ENCODE assay signal across 25 mouse cellular contexts in the genomic region with DNA sequence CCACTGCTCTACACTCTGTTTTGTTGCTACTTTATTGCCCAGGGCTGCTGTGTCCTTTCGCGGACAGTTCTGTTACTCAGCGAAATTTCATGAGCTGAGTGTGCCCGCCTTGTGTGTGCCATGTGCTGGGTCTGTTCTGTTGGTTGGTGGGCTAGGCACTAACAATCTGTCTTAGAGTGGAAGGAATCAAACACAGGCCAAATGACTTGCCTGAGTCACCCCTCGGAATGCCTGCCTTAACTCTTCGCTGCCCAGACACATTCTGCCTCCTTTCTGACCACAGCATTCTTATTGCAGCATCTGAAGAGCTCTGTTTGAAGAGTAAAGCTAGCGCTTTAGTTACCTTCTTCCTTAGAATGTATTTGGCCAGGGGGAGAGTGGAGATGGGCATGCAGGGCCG. TPM values are rescaled to one million over a fixed set of nuclear protein-coding genes. Genes with fewer than 3 reads are reported as not detected.
DNase-seq lines count a peak whose midpoint lies in the region; ATAC-seq and TF ChIP-seq lines count a peak whose summit lies in the region.
"Had no signal": no experiment of that assay in that cellular context is flagged by ENCODE, and none has a peak within 500 bp of the region (broad histone marks: within the 10 kb centered on the region; RNA-seq: fewer than 3 reads in every experiment).

No protein-coding gene starts in this region.

- DNase-seq in heart, embryonic 10.5 days (ENCODE audit: low spot score) = no peak
- no peak for DNase-seq in heart, postnatal 25 days (ENCODE audit: low spot score)
- peak; percentile 36 for DNase-seq in kidney, postnatal 0 days (ENCODE audit: low spot score)
- DNase-seq in kidney, adult 18-20 months = no peak
- peak; percentile 68 for DNase-seq in 3T3-L1 (ENCODE audit: low read depth, low spot score)
- no peak for DNase-seq in layer of hippocampus, postnatal 14 days (ENCODE audit: low spot score in 2 of 2)
- DNase-seq in left cerebral cortex, postnatal 4 days = no peak
- DNase-seq: adrenal gland, adult 2 months; adrenal gland, postnatal 25 days; cerebellum, adult 2 months; cerebellum, postnatal 10 days; heart, adult 18-20 months; heart, postnatal 4 days had no signal

- no peak overlapping the region for H3K4me2 ChIP-seq in kidney, postnatal 0 days (ENCODE audit: low read length)
- H3K4me2 ChIP-seq: heart, embryonic 11.5 days; hindbrain, embryonic 12.5 days had no signal

- no peaks in the 10 kb centered on the region for H3K9me3 ChIP-seq in heart, embryonic 10.5 days
- no peaks in the 10 kb centered on the region for H3K9me3 ChIP-seq in kidney, postnatal 0 days (replicated peaks; ENCODE audit: low read length)
- H3K9me3 ChIP-seq: embryonic facial prominence, embryonic 10.5 days; G1E; hindbrain, embryonic 12.5 days had no signal

- H3K4me1 ChIP-seq in heart, embryonic 10.5 days = peaks cover 65% of the 10 kb centered on the region
- peaks cover 34% of the 10 kb centered on the region for H3K4me1 ChIP-seq in kidney, postnatal 0 days (replicated peaks; ENCODE audit: insufficient read depth, low read length)
- H3K4me1 ChIP-seq in bone marrow macrophage, adult 2 months (ENCODE audit: control insufficient read depth, insufficient read depth, low read length) = peaks cover 74% of the 10 kb centered on the region

- intact Hi-C loops in heart, postnatal 25 days (cut with DNase I) = no loop called here
- intact Hi-C loops in left cerebral cortex, postnatal 4 days (cut with DNase I) = no loop called here

- H3K36me3 ChIP-seq in heart, embryonic 10.5 days = no peaks in the 10 kb centered on the region
- no peaks in the 10 kb centered on the region for H3K36me3 ChIP-seq in kidney, postnatal 0 days (ENCODE audit: insufficient read depth, low read length)
- H3K36me3 ChIP-seq: embryonic facial prominence, embryonic 10.5 days; G1E; hindbrain, embryonic 12.5 days had no signal

- no peak for TF ChIP-seq POLR2A in bone marrow macrophage, adult 2 months (IDR thresholded peaks at IDR 0.05; ENCODE audit: borderline replicate concordance, low read depth, low read length)

- peak overlapping the region; percentile 54; the same call in 1 of the 2 replicates for H3K27ac ChIP-seq in heart, embryonic 10.5 days
- H3K27ac ChIP-seq in kidney, postnatal 0 days = no peak overlapping the region; the same call in 1 of the 2 replicates
- H3K27ac ChIP-seq in bone marrow macrophage, adult 2 months (ENCODE audit: insufficient read depth, low read depth, low read length) = peak overlapping the region; percentile 19
- H3K27ac ChIP-seq: embryonic facial prominence, embryonic 10.5 days; hindbrain, embryonic 12.5 days; hindbrain, postnatal 0 days had no signal

- no peak for ATAC-seq in kidney, postnatal 0 days (replicated peaks; ENCODE audit: low FRiP score, low read depth)
- ATAC-seq: CD4-positive, CD25-positive, alpha-beta regulatory T cell, adult 4 months; forebrain, embryonic 14.5 days; hindbrain, postnatal 0 days; Patski had no signal

- TF ChIP-seq CTCF in kidney, postnatal 0 days (IDR thresholded peaks at IDR 0.05; ENCODE audit: low read depth) = no peak
- no peak for TF ChIP-seq CTCF in bone marrow macrophage, adult 2 months (IDR thresholded peaks at IDR 0.05; ENCODE audit: low read depth, low read length)

- H3K4me3 ChIP-seq in heart, embryonic 10.5 days = no peak overlapping the region
- no peak overlapping the region for H3K4me3 ChIP-seq in kidney, postnatal 0 days (replicated peaks; ENCODE audit: low read depth, low read length)
- no peak overlapping the region for H3K4me3 ChIP-seq in bone marrow macrophage, adult 2 months (ENCODE audit: insufficient read depth, low read length)
- H3K4me3 ChIP-seq: embryonic facial prominence, embryonic 10.5 days; hindbrain, embryonic 12.5 days had no signal

- 0 out of 2 replicates have a peak overlapping the region, but pooled peaks have one; percentile 9 for H3K9ac ChIP-seq in kidney, postnatal 0 days (ENCODE audit: low read depth, low read length)
- H3K9ac ChIP-seq: hindbrain, embryonic 12.5 days had no signal

- H3K27me3 ChIP-seq in heart, embryonic 10.5 days (ENCODE audit: insufficient read depth, poor library complexity, severe bottlenecking) = no peaks in the 10 kb centered on the region
- H3K27me3 ChIP-seq in kidney, postnatal 0 days (ENCODE audit: insufficient read depth, low read length) = no peaks in the 10 kb centered on the region
- H3K27me3 ChIP-seq: hindbrain, embryonic 12.5 days; Patski had no signal

- 65% methylated on average over 8 of the region's 8 CpGs for WGBS in heart, embryonic 10.5 days
- WGBS in kidney, postnatal 0 days = 45% methylated on average over 8 of the region's 8 CpGs

RNA-seq across cellular contexts. Expression of gene Ubtd1, which starts 25.0 kb away (rescaled TPM):
- polyA plus RNA-seq in heart, embryonic 10.5 days (2016; fragmentation: Nextera tagmentation; extraction: Ambion mirVana) = 12.4 and 14.0 TPM in 2 replicates
- 10 to 100 TPM; 22.3 to 23.8 TPM for total RNA-seq in heart, postnatal 25 days (2021)
- polyA plus RNA-seq in kidney, postnatal 0 days (2015; fragmentation: Nextera tagmentation; extraction: Ambion mirVana) = 31.8 and 36.6 TPM in 2 replicates
- 44.1 and 46.7 TPM in 2 replicates for polyA plus RNA-seq in bone marrow macrophage, adult 2 months (2012; ENCODE audit: insufficient read depth, insufficient read length, missing spikeins)
- total RNA-seq in layer of hippocampus, postnatal 14 days (2021) = 10 to 100 TPM; 15.6 to 17.0 TPM
- 10 to 100 TPM; 12.7 to 13.5 TPM for total RNA-seq in left cerebral cortex, postnatal 4 days (2021)

RNA-seq across cellular contexts. Expression of gene Mms19, which starts 25.6 kb away (rescaled TPM):
- 25.4 and 27.0 TPM in 2 replicates for polyA plus RNA-seq in heart, embryonic 10.5 days (2016; fragmentation: Nextera tagmentation; extraction: Ambion mirVana)
- 10 to 100 TPM; 13.2 to 17.2 TPM for total RNA-seq in heart, postnatal 25 days (2021)
- 23.3 and 26.1 TPM in 2 replicates for polyA plus RNA-seq in kidney, postnatal 0 days (2015; fragmentation: Nextera tagmentation; extraction: Ambion mirVana)
- polyA plus RNA-seq in bone marrow macrophage, adult 2 months (2012; ENCODE audit: insufficient read depth, insufficient read length, missing spikeins) = 43.7 and 57.0 TPM in 2 replicates
- total RNA-seq in layer of hippocampus, postnatal 14 days (2021) = 10 to 100 TPM; 29.2 to 37.6 TPM
- total RNA-seq in left cerebral cortex, postnatal 4 days (2021) = 10 to 100 TPM; 38.4 to 51.1 TPM

RNA-seq across cellular contexts. Expression of gene Ankrd2, which starts 29.2 kb away (rescaled TPM):
- not detected in 2 replicates for polyA plus RNA-seq in heart, embryonic 10.5 days (2016; fragmentation: Nextera tagmentation; extraction: Ambion mirVana)
- total RNA-seq in heart, postnatal 25 days (2021) = not detected
- 0.11 and 0.13 TPM in 2 replicates for polyA plus RNA-seq in kidney, postnatal 0 days (2015; fragmentation: Nextera tagmentation; extraction: Ambion mirVana)
- polyA plus RNA-seq in bone marrow macrophage, adult 2 months (2012; ENCODE audit: insufficient read depth, insufficient read length, missing spikeins) = not detected in 2 replicates
- under 1 TPM; 0.30 to 0.45 TPM for total RNA-seq in layer of hippocampus, postnatal 14 days (2021)
- not detected for total RNA-seq in left cerebral cortex, postnatal 4 days (2021)
- total RNA-seq: G1E had no signal
- polyA plus RNA-seq: CD4-positive, CD25-positive, alpha-beta regulatory T cell, adult 4 months; G1E; heart, embryonic 11.5 days; hindbrain, embryonic 12.5 days had no signal

RNA-seq across cellular contexts. Expression of gene Hoga1, which starts 38.8 kb away (rescaled TPM):
- 0.85 and 1.6 TPM in 2 replicates for polyA plus RNA-seq in heart, embryonic 10.5 days (2016; fragmentation: Nextera tagmentation; extraction: Ambion mirVana)
- 1 to 10 TPM; 1.1 to 1.7 TPM for total RNA-seq in heart, postnatal 25 days (2021)
- 97.6 and 110 TPM in 2 replicates for polyA plus RNA-seq in kidney, postnatal 0 days (2015; fragmentation: Nextera tagmentation; extraction: Ambion mirVana)
- 1.9 and 2.3 TPM in 2 replicates for polyA plus RNA-seq in bone marrow macrophage, adult 2 months (2012; ENCODE audit: insufficient read depth, insufficient read length, missing spikeins)
- total RNA-seq in layer of hippocampus, postnatal 14 days (2021) = 1 to 10 TPM; 7.3 to 9.8 TPM
- total RNA-seq in left cerebral cortex, postnatal 4 days (2021) = 10 to 100 TPM in 1 of 2 experiments, 1 to 10 TPM in 1; 9.0 to 10.2 TPM
- total RNA-seq: G1E had no signal
- polyA plus RNA-seq: CD4-positive, CD25-positive, alpha-beta regulatory T cell, adult 4 months; G1E had no signal

RNA-seq across cellular contexts. Expression of gene 4933411K16Rik, which starts 45.5 kb away (rescaled TPM):
- polyA plus RNA-seq in heart, embryonic 10.5 days (2016; fragmentation: Nextera tagmentation; extraction: Ambion mirVana) = 0.15 TPM in 1 of 2 replicates, not detected in the other
- total RNA-seq in heart, postnatal 25 days (2021) = not detected
- 0.34 and 0.38 TPM in 2 replicates for polyA plus RNA-seq in kidney, postnatal 0 days (2015; fragmentation: Nextera tagmentation; extraction: Ambion mirVana)
- polyA plus RNA-seq in bone marrow macrophage, adult 2 months (2012; ENCODE audit: insufficient read depth, insufficient read length, missing spikeins) = 0.54 TPM in 1 of 2 replicates, not detected in the other
- 1 to 10 TPM; 1.3 to 1.5 TPM for total RNA-seq in layer of hippocampus, postnatal 14 days (2021)
- 1 to 10 TPM; 2.2 to 2.6 TPM for total RNA-seq in left cerebral cortex, postnatal 4 days (2021)
- total RNA-seq: G1E; heart, adult 18-20 months had no signal
- polyA plus RNA-seq: CD4-positive, CD25-positive, alpha-beta regulatory T cell, adult 4 months; embryonic facial prominence, embryonic 14.5 days; forebrain, embryonic 14.5 days; G1E; heart, embryonic 11.5 days; heart, postnatal 0 days; hindbrain, embryonic 12.5 days; hindbrain, postnatal 0 days; intestine, embryonic 14.5 days had no signal

Comparison
In these comparisons a context has a peak if more than half of its experiments do, and no peak if none do; other contexts are left out.
1. DNase-seq: peak in kidney, postnatal 0 days (single experiment) and 3T3-L1 (single experiment); none in heart, embryonic 10.5 days (single experiment), heart, postnatal 25 days (single experiment), kidney, adult 18-20 months (single experiment), layer of hippocampus, postnatal 14 days (0 of 2) and left cerebral cortex, postnatal 4 days (single experiment).